Mouse (Mus musculus): ENCODE data around the gene Dyrk1b. TPM values are rescaled to one million over a fixed set of nuclear protein-coding genes. Genes with fewer than 3 reads are reported as not detected.
"Not testable (repeated sequence)": the region's sequence is repeated elsewhere in the genome, so short reads cannot be mapped to it uniquely, and the experiment has no call there.

The Dyrk1b gene
- 14.5 and 16.0 TPM in 2 replicates for polyA plus RNA-seq (2014; fragmentation: Nextera tagmentation; extraction: Ambion mirVana)

DNA sequence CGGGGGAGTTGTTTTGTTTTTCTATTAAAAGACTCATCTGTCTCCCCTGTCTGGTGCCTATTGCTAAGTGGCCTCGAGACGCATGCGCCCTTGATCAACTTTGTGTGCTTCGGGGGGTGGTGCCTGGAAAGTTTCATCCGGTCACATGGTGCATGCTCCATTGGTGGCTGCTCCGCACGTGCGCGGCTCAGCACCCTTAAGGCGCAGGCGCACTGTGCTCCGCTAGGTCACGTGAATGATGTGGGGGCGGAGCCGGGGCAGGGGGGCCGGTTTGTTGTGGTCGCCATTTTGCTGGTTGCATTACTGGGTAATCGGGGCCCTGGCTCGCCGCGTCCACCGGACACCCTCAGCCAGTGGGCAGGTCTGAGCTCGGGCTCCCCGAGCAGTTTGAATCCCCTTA lies at the start of gene Dyrk1b:
TSS of gene Dyrk1b (plus strand) at position 242 of the 400 bp plus-strand sequence.
- Histone ChIP-seq H3K4me3 (ENCODE audit: low read depth, low read length) (peak within 1 kb of the TSS; percentile 93), H3K27ac (ENCODE audit: low read depth, low read length) (peak within 1 kb of the TSS; percentile 93), H3K4me1 (ENCODE audit: control insufficient read depth, insufficient read depth, low read length) (peaks cover 10% of the 10 kb centered on the region), H3K9me3 (ENCODE audit: control insufficient read depth, low read length) (no peaks in the 10 kb centered on the region), H3K4me2 (peak within 1 kb of the TSS; percentile 81), H3K9ac (ENCODE audit: low read length) (peak within 1 kb of the TSS; percentile 98), H3K36me3 (ENCODE audit: control insufficient read depth, insufficient read depth, low read length) (peaks cover 28% of the 10 kb centered on the region), H3K27me3 (ENCODE audit: control insufficient read depth, insufficient read depth, low read length) (no peaks in the 10 kb centered on the region)
- DNase-seq (ENCODE audit: low spot score, missing footprints): peak; percentile 100
- 1% methylated on average over 25 of the region's 25 CpGs for WGBS
- peak; percentile 86 for ATAC-seq (ENCODE audit: low FRiP score)

DNA sequence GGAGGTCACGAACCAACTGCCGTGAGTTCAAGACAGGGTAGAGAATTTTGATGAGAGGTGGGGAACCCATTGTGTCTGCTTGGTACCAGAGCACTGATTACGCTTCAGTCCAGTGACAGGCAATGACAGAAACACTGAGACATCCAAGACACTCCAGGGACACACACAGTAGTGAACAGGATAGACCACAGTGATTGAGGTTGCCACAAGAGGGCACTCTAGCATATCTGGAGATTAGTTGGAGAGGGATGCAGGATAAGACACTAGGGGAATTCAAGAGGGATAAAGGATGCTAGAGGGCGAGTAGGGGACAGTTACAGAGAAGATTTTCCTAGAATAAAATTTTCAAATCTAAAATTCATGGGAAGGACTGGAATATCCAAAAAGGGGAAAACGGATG lies 41.7 kb upstream of the Dyrk1b start:
- DNase-seq (ENCODE audit: low spot score, missing footprints): no peak

DNA sequence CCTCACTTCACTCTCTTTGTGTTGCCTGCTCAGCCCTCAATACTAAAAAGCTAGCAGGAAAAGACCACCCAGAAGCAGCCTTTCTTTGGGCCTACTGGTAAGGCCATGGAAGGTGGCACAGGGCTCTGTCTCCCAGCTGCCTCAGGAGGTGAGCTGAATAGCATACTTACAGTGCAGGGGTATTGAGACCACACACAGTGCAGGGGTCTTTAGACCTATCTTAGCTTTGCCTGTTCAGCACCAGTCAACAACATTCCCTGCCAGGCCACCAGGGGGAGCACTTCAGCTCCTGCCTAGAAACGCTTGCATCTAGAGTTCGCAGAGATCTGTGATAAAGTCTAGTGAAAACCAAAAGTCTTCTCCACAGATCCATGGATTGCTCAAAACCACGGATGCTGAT lies 31.0 kb upstream of the Dyrk1b start:
- no peaks in the 10 kb centered on the region for H3K36me3 ChIP-seq (ENCODE audit: control insufficient read depth, insufficient read depth, low read length)
- ATAC-seq (ENCODE audit: low FRiP score) (peak; percentile 89), DNase-seq (ENCODE audit: low spot score, missing footprints) (peak; percentile 97)
- H3K9me3 ChIP-seq (ENCODE audit: control insufficient read depth, low read length): no peaks in the 10 kb centered on the region
- H3K4me3 ChIP-seq (ENCODE audit: low read depth, low read length): no peak overlapping the region
- no peak overlapping the region; the same call in 1 of the 2 replicates for H3K9ac ChIP-seq (ENCODE audit: low read length)
- no peaks in the 10 kb centered on the region for H3K27me3 ChIP-seq (ENCODE audit: control insufficient read depth, insufficient read depth, low read length)
- H3K4me1 ChIP-seq (ENCODE audit: control insufficient read depth, insufficient read depth, low read length): no peaks in the 10 kb centered on the region
- 26% methylated on average over 3 of the region's 3 CpGs for WGBS
- no peak overlapping the region for H3K27ac ChIP-seq (ENCODE audit: low read depth, low read length)
- no peak overlapping the region for H3K4me2 ChIP-seq

More for the DNA sequence above, 41.7 kb upstream of the Dyrk1b start:
- H3K27ac ChIP-seq (ENCODE audit: low read depth, low read length): no peak overlapping the region
- H3K9ac ChIP-seq (ENCODE audit: low read length): no peak overlapping the region
- H3K4me3 ChIP-seq (ENCODE audit: low read depth, low read length): no peak overlapping the region
- no peaks in the 10 kb centered on the region for H3K4me1 ChIP-seq (ENCODE audit: control insufficient read depth, insufficient read depth, low read length)
- H3K9me3 ChIP-seq (ENCODE audit: control insufficient read depth, low read length): no peaks in the 10 kb centered on the region
- ATAC-seq (ENCODE audit: low FRiP score): no peak
- no peaks in the 10 kb centered on the region for H3K27me3 ChIP-seq (ENCODE audit: control insufficient read depth, insufficient read depth, low read length)
- H3K4me2 ChIP-seq: no peak overlapping the region
- 58% methylated on average over 5 of the region's 5 CpGs for WGBS
- no peaks in the 10 kb centered on the region for H3K36me3 ChIP-seq (ENCODE audit: control insufficient read depth, insufficient read depth, low read length)

DNA sequence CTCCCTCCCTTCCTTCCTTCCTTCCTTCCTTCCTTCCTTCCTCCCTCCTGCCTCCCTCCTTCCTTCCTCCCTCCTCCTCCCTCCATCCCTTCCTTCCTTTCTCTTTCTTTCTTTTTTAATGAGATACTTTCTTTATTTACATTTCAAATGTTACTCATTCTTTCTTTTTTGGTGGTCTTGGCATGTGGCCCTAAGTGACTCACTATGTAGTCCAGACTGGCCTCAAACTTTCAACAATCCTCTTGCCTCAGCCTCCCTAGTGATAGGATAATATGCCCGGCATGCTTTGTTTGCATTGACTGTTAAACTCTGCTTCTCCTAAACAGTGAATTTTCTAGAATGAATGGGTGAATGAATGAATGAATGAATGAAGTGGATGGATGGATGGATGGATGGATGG lies 29.4 kb upstream of the Dyrk1b start:
- no peaks in the 10 kb centered on the region for H3K36me3 ChIP-seq (ENCODE audit: control insufficient read depth, insufficient read depth, low read length)
- no peaks in the 10 kb centered on the region for H3K9me3 ChIP-seq (ENCODE audit: control insufficient read depth, low read length)
- no peaks in the 10 kb centered on the region for H3K4me1 ChIP-seq (ENCODE audit: control insufficient read depth, insufficient read depth, low read length)
- H3K9ac ChIP-seq (ENCODE audit: low read length): no peak overlapping the region
- no peaks in the 10 kb centered on the region for H3K27me3 ChIP-seq (ENCODE audit: control insufficient read depth, insufficient read depth, low read length)
- 93% methylated on average over 1 of the region's 1 CpGs for WGBS
- ATAC-seq (ENCODE audit: low FRiP score) (no peak), DNase-seq (ENCODE audit: low spot score, missing footprints) (no peak)
- H3K4me2 ChIP-seq: no peak overlapping the region
- H3K27ac ChIP-seq (ENCODE audit: low read depth, low read length): no peak overlapping the region
- no peak overlapping the region for H3K4me3 ChIP-seq (ENCODE audit: low read depth, low read length)

DNA sequence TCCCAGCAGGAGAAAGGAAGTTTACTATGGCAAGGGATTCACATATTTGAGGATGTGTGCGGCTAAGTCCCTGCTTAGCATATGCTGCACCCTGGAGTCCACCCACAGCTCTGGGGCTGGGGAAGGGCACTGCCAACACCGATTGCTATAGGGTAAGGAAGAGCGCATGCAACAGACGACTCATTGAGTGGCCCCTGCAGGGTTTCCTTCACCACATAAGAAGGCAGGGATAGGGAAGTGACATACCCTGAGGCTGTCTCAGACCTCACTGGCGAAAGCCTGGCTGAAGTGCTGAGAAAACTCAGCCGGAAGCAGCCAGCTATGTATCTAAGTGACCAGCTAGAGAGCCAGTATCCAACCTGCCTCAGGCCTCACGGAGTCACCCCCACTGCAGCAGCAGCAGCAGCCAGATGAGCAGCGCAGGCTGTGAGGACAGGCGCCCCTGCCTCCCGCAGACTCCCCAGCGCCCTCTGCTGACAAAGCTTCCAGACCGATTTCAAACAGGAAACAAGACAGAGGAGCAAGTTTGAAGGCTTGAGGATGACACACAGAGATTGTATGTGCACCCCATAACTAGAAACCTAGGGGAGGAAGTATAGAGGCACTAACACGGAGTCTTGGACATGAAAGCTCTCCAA lies 27.6 kb upstream of the Dyrk1b start:
- no peak for ATAC-seq (ENCODE audit: low FRiP score)
- no peak overlapping the region for H3K9ac ChIP-seq (ENCODE audit: low read length)
- 20% methylated on average over 13 of the region's 13 CpGs for WGBS
- no peaks in the 10 kb centered on the region for H3K9me3 ChIP-seq (ENCODE audit: control insufficient read depth, low read length)
- H3K27ac ChIP-seq (ENCODE audit: low read depth, low read length): no peak overlapping the region
- DNase-seq (ENCODE audit: low spot score, missing footprints): peak; percentile 93
- no peak overlapping the region for H3K4me2 ChIP-seq
- H3K27me3 ChIP-seq (ENCODE audit: control insufficient read depth, insufficient read depth, low read length): no peaks in the 10 kb centered on the region
- H3K4me1 ChIP-seq (ENCODE audit: control insufficient read depth, insufficient read depth, low read length): no peaks in the 10 kb centered on the region
- H3K36me3 ChIP-seq (ENCODE audit: control insufficient read depth, insufficient read depth, low read length): no peaks in the 10 kb centered on the region
- no peak overlapping the region for H3K4me3 ChIP-seq (ENCODE audit: low read depth, low read length)

DNA sequence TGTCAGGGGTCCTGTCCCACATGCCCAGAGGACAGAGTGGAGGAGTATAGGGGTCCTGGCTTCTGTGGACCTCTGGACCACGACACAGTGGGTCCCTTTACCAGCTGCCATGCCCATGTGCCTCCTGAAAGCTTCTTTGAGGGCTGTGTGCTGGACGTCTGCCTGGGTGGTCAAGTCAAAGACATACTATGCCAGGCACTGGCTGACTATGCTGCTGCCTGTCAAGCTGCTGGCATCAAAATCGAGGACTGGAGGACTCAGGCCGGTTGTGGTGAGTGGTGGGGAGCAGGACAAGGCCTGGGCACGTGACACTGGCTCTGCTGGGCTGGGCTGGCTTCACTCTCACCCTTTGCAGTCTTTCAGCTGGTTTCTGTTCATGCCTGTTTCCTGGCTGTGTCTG lies 25.7 kb upstream of the Dyrk1b start:
- DNase-seq (ENCODE audit: low spot score, missing footprints); H3K9me3 ChIP-seq (ENCODE audit: control insufficient read depth, low read length); H3K4me2 ChIP-seq; H3K4me3 ChIP-seq (ENCODE audit: low read depth, low read length); H3K4me1 ChIP-seq (ENCODE audit: control insufficient read depth, insufficient read depth, low read length); ATAC-seq (ENCODE audit: low FRiP score); H3K36me3 ChIP-seq (ENCODE audit: control insufficient read depth, insufficient read depth, low read length); H3K27ac ChIP-seq (ENCODE audit: low read depth, low read length); H3K9ac ChIP-seq (ENCODE audit: low read length); H3K27me3 ChIP-seq (ENCODE audit: control insufficient read depth, insufficient read depth, low read length): not testable (repeated sequence)
- 46% methylated on average over 5 of the region's 5 CpGs for WGBS

DNA sequence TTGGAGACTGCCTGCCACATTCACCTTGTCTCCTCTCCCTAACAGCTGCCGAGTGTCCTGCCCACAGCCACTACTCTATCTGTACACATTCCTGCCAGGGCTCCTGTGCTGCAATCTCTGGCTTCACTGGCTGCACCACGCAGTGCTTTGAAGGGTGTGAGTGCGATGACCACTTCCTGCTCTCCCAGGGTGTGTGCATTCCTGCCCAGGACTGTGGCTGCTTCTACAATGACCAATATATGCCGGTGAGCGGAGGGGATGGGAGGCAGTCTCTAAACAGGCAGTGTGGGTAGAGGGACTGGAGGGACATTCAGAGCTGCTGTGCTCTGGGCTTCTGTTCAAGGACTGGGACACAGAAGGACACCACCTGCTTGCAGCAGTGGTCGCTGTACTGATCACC lies 20.0 kb upstream of the Dyrk1b start:
- no peak overlapping the region for H3K27ac ChIP-seq (ENCODE audit: low read depth, low read length)
- 70% methylated on average over 6 of the region's 6 CpGs for WGBS
- no peaks in the 10 kb centered on the region for H3K9me3 ChIP-seq (ENCODE audit: control insufficient read depth, low read length)
- ATAC-seq (ENCODE audit: low FRiP score): no peak
- no peak overlapping the region for H3K4me2 ChIP-seq
- H3K4me3 ChIP-seq (ENCODE audit: low read depth, low read length): no peak overlapping the region
- no peaks in the 10 kb centered on the region for H3K27me3 ChIP-seq (ENCODE audit: control insufficient read depth, insufficient read depth, low read length)
- H3K9ac ChIP-seq (ENCODE audit: low read length): no peak overlapping the region
- no peaks in the 10 kb centered on the region for H3K4me1 ChIP-seq (ENCODE audit: control insufficient read depth, insufficient read depth, low read length)
- H3K36me3 ChIP-seq (ENCODE audit: control insufficient read depth, insufficient read depth, low read length): no peaks in the 10 kb centered on the region
- no peak for DNase-seq (ENCODE audit: low spot score, missing footprints)

DNA sequence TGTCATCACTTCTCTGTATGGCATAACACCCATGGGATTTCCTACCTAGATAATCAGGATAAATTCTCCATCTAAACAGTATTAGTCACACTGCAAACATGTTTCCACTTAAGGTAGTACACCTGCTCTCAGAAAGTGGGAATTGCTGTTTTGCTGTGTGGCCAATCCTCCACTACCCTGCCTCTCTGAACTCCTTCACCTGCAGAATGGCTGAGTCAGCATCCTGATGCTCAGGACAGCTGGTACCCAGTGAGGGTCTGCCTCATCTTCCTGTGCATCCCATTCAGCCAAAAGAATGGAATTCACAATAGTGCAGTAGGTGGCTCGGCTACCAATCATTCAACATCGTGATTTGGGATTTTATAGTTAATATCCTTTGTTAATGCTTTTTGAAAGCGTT lies 19.4 kb upstream of the Dyrk1b start:
- no peak overlapping the region for H3K9ac ChIP-seq (ENCODE audit: low read length)
- H3K36me3 ChIP-seq (ENCODE audit: control insufficient read depth, insufficient read depth, low read length): no peaks in the 10 kb centered on the region
- DNase-seq (ENCODE audit: low spot score, missing footprints) (no peak), ATAC-seq (ENCODE audit: low FRiP score) (no peak)
- no peaks in the 10 kb centered on the region for H3K27me3 ChIP-seq (ENCODE audit: control insufficient read depth, insufficient read depth, low read length)
- no peak overlapping the region for H3K4me3 ChIP-seq (ENCODE audit: low read depth, low read length)
- H3K4me2 ChIP-seq: no peak overlapping the region
- no peaks in the 10 kb centered on the region for H3K9me3 ChIP-seq (ENCODE audit: control insufficient read depth, low read length)
- H3K27ac ChIP-seq (ENCODE audit: low read depth, low read length): no peak overlapping the region
- no peaks in the 10 kb centered on the region for H3K4me1 ChIP-seq (ENCODE audit: control insufficient read depth, insufficient read depth, low read length)
- 70% methylated on average over 3 of the region's 3 CpGs for WGBS

DNA sequence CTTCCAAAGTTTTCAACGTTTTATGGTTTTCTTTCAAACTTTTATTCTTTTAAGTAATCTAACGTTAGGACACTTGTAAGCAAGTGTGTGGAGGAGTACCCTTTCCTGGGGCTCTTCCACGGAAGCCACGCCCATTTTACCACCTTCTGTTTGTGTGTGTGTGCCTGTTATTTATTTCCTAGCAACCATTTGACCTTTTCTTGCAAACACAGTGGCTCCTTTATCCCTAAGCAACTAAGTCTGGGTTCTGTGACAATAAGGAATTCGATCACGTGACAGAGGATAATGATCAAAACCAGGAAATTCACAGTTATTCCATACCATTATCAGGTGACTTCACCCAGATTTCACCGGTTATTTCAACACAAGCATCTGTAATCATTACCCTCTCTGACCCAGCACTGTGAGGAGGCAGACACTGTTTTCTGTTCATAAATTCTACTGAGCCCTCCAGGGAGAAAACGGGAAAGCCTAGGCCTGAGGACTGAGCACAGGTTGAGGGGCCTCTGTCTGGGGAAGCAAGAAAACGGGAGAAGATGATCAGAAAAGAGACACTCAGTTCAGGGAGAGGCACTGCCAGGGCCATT lies 18.0 kb upstream of the Dyrk1b start:
- no peak overlapping the region for H3K4me3 ChIP-seq (ENCODE audit: low read depth, low read length)
- no peak overlapping the region for H3K9ac ChIP-seq (ENCODE audit: low read length)
- H3K36me3 ChIP-seq (ENCODE audit: control insufficient read depth, insufficient read depth, low read length): no peaks in the 10 kb centered on the region
- H3K27me3 ChIP-seq (ENCODE audit: control insufficient read depth, insufficient read depth, low read length): no peaks in the 10 kb centered on the region
- H3K4me1 ChIP-seq (ENCODE audit: control insufficient read depth, insufficient read depth, low read length): no peaks in the 10 kb centered on the region
- ATAC-seq (ENCODE audit: low FRiP score) (no peak), DNase-seq (ENCODE audit: low spot score, missing footprints) (peak; percentile 4)
- H3K27ac ChIP-seq (ENCODE audit: low read depth, low read length): no peak overlapping the region
- no peak overlapping the region for H3K4me2 ChIP-seq
- WGBS: 64% methylated on average over 9 of the region's 9 CpGs
- H3K9me3 ChIP-seq (ENCODE audit: control insufficient read depth, low read length): no peaks in the 10 kb centered on the region
